Mouse (Mus musculus) cerebellum, postnatal 4 days (tissue): ENCODE data around the gene Usp6nl.

Source experiments
- DNase-seq, 2 experiments: peaks; one replicate each; pipeline ENCODE4 v3.0.0; 2022; ENCODE audit warnings: low spot score in 2 of 2, mixed read lengths in 1 of 2

Usp6nl gene

DNA sequence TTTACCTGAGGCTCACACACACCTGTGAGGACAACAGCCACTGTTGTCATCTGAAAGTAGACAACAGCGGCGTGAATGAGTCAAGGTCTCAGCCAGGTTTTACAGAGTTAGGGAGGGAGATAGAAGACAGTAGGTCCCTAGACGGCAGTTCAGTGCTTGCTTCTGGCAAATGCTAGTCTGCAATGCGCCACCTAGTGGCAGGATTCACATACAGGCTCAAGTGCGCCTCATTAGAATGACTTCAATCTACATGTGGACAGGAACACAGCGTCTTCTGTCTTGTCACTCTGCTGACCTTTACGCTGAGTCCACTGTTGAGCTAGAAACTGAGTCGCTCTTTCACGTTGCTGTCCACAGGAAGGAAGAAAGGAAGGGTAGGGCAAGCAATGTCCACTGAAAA is 146.7 kb downstream of the Usp6nl start:
- peak; percentile 34 to 71 for DNase-seq

DNA sequence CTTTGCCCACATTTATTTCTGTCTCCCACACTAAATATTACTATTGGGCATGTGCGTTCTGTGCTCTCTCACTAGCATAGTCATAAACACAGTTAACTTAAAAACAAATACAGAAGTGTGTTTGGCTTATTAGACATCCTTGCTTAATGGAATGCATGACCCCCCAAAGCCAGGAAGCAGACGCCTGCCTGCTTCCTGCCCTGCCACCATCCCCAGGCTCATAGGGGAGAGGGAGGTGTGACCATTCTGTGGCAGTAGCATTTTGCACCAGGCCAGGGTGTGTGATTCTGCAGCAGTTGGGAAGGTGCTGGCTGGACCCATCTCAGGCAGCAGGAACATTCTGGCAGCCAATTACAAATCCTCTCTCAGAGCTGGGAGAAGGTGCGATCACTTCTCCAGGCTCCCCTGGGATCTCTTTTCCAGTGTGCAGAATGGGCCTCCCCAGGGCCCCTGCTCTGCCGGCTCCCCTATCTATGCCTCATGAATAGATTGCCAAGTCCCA is 148.7 kb downstream of the Usp6nl start:
- DNase-seq: no peak

DNA sequence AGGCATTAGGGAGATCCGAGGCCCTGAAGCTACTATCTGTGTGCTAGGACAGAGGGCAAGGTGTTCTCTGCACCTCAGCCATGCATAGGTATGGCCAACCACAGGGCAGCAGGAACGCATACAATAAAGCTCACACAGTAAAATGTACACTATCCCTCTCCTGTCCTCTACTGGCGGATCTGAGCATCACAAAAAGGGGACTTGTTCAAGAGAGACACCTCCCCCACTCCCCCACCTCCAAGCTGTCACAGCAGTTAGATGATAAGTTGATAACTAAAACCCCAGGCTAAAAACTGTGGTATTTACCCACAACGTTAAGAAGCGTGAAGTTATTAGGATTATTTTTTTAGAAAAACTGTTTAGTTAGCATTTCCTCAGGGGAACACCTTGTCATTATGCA is 151.4 kb downstream of the Usp6nl start:
- no peak for DNase-seq

DNA sequence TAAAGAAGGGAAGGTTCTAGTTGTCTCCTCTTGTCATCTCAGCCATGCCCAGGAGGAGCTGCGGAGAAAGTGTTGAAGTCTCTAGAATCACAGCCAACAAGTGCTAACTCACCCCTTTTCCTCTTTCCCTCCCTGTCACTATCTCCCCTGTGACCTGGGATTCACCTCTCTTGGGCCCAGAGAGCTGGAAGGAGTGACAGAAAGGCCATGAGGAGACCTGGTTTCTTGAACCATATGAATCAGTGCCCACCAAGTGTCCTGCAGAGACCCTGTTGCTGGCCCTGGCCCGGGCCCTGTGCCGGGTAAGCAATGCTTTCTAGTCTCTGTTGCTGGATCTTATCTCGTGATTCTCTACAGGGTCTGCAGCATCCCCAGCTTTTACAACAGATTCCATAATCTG is 155.4 kb downstream of the Usp6nl start:
- DNase-seq: no peak

DNA sequence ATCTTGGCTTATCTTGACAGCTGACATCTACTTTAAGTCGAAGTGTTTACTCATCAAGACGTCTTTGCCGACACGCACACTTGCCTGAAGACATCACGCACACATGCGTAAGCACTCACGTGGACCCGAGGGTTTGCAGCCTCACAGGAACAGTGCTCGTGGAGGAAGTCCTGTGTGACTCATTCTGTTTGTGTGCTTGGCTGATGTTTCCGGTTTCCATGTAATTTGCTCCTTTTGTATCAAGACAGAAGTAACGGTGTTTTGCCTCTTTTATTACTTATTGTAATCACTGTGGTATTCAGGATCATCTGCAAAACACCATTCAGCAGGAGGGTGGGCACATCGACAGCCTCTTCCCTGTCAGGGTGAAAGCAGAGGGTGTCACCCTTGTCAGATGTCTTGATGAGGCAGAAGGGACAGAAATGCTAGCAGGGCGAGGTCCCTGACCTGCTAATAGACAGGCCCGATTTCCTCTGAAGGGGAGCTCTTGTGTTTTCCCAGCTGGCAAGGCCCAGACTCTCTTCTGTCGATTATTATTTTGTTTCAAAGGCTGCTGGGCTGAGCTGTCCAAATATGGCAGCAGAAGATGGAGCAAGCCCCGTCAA is 156.0 kb downstream of the Usp6nl start:
- DNase-seq: no peak

DNA sequence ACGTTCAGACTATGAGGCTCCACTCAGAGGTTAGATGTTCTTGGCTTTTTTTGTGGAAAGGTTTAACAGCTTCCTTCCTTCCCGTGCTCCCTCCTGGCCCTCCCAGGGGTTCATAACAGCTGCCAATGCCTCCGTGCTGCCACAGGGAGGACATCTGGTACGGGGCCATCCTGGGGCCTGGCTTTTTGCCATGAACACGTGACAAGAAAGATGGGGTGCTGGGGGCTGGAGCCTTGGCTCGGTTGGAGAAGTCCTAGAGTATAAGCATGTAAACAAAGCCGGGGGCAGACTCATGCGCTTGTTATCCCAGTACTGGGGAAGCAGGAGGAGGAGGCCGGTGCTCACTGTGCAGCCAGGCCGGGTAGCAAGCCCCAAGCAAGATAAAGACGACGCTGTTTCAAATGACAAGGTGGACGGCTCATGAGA is 156.5 kb downstream of the Usp6nl start:
- DNase-seq: peak in 1 of 2 experiments; percentile 59

DNA sequence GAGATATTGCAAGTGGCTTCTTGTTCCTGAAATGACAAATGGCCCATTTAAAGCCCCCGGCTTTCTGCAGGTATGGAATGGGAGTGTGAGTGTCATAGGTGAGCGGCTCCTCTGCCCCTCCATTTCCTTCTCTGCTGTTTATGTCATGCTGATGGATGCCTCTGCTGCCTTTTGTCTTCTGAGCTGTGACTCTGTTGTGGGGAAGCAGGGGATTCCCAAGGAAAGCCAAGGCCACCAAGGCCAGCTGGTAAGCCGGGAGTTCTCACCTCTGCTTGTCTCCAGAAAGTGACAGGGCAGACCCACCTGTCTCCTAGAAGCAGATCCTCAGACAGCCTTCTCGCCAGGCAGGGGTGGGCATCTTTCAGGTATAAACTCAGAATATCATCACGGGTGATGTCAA is 157.2 kb downstream of the Usp6nl start:
- no peak for DNase-seq

DNA sequence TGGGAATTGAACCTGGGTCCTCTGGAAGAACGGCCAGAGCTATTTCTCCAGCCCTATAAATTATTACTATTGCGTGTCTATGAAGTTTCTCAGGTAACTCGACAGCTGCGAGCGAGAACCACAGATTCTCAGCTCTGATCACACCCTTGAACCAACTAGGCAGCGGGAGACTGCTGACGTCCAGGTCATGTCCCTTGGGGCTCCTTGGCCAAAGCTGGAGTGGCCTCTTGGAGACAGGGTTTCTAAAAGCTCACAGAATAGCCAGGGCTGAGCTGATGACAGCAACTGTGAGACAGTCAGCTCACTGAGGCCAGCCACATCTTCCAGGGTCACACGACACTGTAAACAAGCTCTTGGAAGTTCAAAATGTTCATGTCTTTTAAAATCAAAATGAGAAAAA is 159.5 kb downstream of the Usp6nl start:
- no peak for DNase-seq

DNA sequence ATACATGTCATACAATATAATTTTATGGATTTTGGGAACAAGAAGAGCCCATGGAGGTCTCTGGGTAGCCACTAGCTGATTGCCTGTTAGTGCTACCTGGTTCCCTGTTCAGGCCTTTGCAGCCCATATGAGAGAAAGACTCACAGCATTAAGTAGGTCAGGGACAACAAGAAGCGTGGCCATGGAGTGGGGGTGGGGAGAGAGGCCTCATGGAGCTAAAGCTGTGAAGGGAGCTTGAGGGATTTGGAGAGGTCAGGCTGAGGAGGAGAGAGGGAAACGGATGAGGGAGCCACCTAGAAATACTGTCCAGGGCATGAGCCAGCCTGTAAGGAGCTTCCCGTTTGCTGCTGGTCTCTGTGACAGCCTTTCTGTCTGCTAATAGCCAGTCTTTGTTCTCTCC is 159.9 kb downstream of the Usp6nl start:
- DNase-seq: no peak

DNA sequence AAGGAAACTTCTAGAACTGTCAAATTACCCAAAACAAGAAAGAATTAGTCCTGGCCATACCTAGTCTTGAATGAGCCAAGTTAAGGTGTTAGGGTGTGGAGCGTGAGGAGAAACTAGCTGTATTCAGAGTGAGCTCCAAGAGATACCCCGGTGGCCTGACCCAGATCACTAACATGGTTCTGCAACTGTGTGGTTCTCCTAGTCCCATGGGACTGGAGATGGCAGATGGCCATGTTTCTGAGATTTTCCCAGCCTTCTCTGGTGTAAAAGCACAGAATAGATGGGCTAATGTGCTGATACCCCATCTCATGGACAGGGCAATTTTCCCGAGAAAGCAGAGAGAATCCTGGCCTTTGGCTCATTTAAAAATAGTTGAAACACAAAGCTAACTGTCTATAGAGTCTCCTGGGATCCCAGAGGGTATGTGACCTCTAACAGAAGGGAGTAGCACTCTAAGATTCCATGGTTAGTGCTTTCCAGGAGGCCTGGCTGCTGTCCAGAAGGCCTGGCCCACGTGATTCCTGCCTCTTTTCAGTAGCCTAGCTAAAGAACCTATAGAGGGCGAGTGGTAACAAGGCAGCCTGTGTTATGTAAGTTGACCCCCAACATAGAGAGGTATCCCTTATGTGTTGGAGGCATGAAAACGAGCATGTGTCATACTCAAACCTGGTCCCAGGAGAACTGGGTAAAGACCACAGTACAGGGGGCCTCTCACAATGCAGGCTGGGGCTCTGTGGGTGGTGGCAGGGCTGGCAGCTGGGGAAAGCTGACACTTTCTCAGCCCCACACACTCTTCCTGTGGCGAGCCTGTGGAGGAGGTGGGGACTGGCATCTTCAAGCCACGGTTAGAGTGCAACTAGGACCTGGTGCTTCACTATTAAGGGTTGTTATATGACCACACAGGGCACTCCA is 160.9 kb downstream of the Usp6nl start:
- no peak for DNase-seq

DNA sequence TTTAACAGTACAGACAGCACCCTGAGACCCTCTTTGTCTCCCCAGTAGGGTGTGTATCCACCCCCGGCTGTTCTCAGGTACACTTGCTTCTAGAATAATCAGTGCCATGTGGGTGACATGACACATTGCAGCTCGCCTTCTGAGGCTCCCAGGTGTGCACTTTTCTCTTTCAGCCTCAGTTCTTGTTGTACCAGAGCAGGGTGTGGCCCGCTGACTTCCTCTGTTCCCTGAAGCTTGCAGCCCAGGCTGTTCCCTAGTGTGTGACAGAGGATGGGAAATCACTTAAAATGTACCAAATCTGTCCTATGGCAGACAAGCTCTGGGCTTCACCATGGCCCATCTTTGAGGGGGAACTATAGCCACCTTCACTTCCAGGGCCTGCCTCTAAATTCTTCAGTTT is 161.7 kb downstream of the Usp6nl start:
- no peak for DNase-seq

DNA sequence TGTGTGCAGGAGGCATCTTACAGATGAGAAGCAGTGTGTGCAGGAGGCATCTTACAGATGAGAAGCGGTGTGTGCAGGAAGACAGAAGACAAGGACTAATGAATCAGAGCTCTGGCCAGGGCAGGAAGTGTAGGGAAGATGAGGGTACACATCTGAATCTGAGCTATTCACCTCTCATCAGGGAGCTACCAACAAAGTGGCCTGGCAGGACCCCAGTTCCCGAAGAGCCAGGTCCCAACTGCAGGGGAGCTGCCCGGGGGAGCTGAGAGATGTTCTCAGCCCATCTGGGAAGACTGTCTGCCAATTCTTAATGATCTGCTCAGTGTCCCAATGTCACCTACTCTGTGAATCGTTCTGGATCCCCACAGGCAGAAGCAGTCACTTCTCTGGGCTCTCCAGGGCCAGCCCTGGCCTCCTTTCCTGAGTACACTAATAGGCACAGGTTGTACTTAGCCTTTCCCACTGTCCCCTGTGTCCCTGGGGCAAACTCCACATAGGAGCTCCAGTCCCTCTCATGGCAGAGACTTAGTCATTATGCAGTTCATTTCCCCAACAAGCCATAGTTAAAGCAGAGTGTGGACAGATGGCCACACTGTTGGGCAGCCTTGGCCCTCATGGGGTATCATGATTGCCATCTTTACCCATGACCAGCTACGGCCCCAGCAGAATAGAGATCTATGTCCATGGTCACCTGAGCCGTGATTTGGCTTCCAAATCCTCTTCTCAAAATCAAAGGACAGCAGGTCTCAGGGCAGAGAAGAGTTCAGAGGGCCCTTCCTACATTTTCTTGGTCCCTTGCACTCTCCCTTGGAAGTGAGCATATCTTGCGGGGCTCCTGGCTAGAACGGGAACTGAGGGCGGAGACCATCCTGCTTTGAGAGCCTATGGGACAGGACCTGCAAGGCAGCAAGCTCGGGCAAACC is 165.4 kb downstream of the Usp6nl start:
- no peak for DNase-seq

DNA sequence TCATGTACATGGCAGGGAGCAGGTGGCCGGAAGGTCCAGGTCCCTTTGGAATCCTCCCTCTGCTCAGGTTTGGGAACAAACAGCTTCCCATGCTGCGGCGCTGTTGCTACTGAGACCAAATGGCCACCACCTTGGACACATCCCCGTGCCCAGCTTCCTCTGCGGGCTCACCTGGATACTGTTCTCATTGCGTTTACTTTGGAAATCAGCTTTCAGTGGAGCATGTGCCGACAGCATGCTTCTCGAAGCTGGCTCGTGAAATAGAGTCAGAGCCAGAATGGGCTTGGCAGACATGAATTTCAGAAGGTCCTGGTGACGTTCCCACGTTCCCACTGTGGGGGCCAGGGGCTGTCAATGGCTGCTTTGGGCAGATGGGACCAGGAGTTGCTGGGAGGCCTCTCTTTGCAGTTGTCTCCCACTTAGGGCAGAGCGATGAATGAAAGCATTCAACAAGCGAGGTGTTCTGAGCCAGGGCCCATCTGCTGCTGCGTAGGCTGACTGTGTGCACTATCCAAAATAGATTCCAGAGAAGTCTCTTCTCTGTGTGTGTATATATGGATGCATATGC is 166.1 kb downstream of the Usp6nl start:
- DNase-seq: no peak

DNA sequence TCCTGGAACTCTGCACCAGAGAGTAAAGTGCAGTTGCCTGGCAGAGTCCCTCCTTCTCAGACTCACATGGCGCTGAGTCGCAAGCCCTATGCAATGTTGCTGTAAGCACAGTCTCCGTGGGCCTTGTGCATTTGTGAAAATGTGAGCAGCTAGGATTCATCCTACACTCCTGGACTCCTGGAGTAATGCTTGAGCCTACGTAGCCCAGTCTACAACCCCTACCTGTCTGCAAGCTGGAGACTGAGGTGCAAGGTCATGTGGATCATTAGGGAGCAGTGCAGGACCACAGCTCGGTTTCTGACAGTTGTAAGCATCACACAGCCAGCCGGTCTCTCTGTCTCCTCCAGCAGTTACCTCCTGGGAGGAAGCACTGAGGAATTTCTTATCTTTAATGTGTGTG is 167.6 kb downstream of the Usp6nl start:
- no peak for DNase-seq

DNA sequence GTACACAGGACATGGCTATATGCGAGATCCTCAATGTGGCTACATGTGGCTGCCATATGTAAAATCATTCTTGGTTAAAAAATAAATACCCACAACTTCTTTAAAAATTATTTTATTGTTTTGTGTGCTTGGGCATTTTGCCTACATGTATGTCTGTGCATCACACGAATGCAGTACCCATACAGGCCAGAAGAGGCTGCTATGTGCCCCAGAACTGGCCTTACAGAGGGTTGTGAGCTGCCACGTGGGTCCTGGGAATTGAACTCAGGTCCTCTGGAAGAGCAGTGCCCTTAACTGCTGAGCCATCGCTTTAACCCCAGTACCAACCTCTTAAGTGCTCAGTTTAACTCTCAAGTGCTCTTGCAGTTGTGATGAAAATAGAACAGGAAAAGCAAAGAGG is 168.4 kb downstream of the Usp6nl start:
- no peak for DNase-seq

DNA sequence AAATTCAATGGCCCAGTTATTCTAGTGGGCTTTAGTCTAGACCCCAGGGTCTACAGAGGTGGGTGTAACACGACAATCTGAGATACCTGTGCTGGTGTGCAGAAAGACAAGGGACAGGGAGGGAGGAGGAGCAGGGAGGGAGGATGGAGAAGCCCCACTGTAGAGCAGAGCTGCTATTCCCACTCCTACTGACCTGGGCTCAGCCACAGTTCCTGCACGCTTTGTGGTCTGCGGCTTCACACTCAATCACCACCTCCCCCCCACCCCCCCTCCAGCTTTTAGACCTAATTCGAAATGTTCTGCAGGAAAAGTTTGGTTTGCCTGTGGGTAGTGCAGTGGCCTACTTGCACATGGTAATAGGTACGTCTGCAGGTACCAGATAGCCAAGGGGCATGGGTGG is 171.4 kb downstream of the Usp6nl start:
- DNase-seq: no peak
